Mouse (Mus musculus): ENCODE measurements around the gene Pcsk4.
A peak's percentile ranks its signal among the peaks of the same experiment; 100 is the strongest.

Gene Pcsk4

DNA sequence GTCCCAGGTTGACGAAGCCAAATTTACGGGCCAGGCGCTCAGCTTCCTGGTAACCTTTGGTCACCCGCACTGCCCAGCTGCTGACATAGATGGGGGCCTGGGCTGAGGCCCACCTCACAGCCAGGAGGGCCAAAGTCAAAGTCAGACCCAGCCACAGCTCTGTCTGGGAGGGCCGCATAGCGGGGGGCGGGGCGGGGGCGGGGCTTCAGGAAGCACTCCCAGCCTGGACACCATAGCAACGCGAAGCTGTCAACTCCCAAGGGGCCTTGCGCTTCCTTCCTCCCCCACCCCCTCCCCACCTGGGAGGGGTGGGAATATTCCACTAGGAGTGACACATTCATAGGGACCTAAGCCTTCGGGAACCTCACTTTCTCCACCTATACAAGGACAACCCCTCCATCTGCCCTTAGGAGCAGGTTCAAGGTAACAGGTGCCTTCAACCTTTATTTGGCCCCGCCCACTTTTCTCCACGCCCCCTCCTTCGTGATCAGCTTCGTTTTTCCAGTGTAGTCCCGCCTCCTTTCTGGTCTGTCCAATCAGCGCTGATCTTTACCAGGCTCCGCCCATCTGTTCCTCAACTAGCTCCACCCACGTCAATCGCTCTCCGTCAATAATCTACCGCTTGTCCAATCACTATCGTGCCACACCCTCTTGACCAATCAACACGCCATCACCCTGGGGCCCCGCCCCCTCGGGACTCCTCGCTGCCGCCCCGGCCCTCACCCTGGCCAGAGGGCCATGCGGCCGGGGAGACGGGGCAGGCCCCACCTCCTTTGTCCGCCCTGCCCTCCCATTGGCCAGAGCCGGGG lies at the start of gene Pcsk4, which contains the start of gene Reep6:
TSS of gene Pcsk4 (minus strand) at position 226 of the 809 bp plus-strand sequence.
TSS of gene Reep6 (plus strand) at position 681 of the 809 bp plus-strand sequence.
- peak; percentile 95 to 97 for DNase-seq (ENCODE audit: low spot score in 2 of 2)

DNA sequence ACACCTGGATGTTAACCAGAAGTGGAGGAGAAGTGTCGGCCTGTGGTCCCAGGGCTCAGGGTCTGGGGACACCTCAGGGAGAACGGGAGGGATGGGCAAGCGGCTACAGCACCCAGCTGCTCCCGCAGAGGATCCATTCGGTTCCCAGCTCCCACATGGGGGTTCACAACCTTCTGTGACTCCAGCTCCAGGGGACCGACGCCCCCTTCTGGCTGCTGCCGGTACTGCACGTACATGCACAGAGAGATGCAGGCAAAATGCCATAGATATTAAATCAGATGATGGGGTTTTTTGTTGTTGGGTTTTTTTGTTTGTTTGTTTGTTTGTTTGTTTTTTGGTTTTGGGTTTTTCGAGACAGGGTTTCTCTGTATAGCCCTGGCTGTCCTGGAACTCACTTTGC lies 48.4 kb upstream of the Pcsk4 start:
- DNase-seq (ENCODE audit: low spot score in 2 of 2), result peak; percentile 52 to 84

DNA sequence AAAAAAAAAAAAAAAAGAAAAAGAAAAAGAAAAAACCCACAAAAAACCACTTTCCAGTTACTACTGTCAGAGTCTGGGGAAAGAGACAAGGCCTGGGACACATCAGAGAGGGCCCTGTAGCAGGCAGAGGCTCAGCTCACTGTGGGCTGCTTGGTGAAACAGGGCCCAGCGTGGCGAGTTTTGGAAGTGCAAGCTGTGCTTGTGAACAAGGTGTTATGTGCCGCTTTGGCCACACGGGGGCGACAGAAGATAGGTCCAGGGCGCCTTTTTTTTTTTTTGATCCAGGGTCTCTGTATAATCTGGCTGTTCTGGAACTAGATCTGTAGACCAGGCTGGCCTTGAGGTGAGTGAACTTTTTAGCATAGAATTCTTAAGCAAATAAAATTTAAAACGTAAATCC lies 46.9 kb upstream of the Pcsk4 start:
- DNase-seq (ENCODE audit: low spot score in 2 of 2), result peak; percentile 91 to 98

DNA sequence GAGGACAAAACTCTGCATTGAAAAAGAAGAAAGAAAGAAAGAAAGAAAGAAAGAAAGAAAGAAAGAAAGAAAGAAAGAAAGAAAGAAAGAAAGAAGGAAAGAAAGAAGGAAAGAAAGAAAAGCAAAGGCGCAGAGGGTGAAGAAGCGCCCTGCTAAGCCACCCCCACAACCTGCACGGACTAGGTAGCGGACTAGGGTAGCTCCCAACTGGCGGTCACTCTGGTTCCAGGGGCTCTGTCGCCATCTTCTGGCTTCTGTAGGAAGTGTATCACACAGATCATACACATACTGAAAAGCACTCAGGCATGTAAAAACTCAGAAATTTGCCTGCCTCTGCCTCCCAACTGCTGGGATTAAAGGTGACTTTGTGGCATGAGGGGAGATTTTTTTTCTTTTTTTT lies 44.8 kb upstream of the Pcsk4 start:
- DNase-seq (ENCODE audit: low spot score in 2 of 2), result peak; percentile 83 to 90

DNA sequence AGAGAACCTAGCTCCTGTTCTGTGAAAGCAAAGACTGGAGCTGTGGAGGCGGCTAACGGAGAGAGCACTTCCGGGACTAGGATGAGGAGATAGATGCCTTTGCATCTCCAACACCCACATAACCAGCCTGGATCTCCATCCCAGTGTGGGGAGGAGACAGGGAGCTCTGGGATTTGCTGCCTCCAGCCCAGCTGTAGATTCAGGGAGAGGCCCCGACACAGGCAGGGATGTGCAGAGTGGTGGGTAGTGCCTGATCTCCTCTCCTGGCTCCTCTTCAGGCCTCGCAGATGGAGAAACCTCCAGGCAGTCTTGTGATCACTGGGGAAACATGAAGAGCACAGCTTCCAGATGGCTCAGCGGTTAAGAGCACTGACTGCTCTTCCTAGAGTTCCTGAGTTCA lies 43.4 kb upstream of the Pcsk4 start:
- no peak for DNase-seq (ENCODE audit: low spot score in 2 of 2)

DNA sequence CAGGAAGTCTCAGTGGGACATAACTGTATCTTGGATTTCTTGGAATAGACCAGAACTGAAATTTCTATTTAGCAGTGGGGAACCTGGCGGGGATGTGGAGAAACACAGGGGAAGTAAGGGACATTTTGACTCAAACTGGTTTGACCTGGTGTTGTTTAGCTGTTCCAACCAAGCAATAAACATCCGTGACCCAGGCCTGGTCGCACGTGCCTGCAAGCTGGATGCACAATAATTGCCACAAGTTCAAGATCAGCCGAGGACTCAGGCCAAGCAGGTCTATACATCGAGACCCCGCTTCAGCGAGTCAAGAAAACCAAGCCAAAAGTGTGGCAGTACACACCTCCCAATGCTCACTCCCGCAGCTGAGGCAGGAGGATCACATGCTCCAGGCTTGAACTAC lies 42.7 kb upstream of the Pcsk4 start:
- DNase-seq (ENCODE audit: low spot score in 2 of 2), result no peak

DNA sequence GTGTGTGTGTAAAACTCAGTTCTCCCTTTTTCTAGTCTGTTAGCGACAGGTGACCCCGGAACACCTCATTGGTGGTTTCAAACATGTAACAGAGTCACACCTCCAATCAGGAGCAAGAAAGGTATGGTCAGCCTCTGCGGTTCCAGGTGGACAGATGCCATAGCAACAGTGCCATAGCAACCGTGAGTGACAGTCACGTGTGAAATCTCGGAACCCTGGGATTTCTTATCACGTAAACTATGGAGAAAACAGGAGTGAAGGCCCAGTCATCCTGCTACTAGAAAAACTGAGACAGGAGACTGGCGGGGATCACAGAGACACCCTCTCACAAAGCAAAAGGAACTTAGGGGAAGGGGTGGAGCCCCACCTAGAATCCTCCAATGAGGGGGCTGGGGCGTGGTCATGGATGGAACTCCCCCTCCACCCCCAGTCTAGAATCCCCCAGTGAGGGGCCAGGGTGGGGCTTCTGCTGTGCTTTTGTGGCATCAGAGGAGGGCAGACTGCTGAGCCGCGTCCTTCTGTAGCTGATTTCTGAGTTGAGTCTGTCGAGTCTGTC lies 42.2 kb upstream of the Pcsk4 start:
- DNase-seq (ENCODE audit: low spot score in 2 of 2), result peak in 1 of 2 experiments; percentile 53

DNA sequence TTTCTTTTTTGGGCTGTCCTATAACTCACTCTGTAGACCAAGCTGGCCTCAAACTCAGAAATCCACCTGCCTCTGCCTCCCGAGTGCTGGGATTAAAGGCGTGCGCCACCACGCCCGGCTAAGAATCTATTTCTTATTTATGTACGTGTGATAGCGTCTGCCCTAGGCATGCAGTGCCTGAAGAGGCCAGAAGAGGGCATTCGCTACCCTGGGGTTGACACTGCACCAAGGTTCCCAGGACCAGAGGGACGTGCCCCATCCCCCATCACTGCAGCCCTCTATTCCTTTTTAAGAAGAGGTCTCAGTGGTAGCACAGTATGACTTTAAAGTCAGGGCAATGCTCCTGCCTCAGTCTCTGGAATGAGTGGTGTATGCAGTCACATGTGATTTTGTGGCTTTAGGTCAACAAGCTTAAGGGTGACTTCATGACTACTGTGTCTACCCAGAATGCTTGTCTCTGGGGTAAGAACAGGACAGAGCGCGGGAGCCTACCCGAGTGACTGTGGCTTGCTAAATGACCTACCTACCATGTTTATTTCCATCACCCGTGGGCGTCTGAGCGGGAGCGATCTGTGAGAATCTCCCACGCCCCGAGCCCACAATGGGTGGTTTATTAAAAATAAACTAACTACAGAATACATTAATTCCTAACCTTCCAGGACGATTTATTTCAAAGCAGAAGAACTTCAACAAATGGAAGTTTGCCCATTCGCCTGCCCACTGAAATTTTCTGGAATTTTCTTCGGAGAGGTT lies 40.9 kb upstream of the Pcsk4 start:
- DNase-seq (ENCODE audit: low spot score in 2 of 2), result peak in 1 of 2 experiments; percentile 49

DNA sequence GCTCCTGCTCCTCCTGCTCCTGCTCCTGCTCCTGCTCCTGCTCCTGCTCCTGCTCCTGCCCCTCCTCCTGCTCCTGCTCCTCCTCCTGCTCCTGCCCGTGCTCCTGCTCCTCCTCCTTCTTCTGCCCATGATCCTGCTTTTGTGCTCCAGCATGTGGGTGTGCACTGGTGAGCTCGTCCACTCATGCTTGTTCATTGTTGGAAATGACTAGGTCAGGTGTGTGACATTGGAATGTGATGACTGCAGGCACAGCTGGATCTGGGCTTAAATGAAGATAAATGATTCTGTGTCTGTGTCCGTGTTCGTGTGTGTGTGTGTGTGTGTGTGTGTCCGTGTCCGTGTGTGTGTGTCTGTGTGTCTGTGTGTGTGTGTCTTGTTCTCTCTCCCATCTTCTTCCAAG lies 39.1 kb upstream of the Pcsk4 start:
- no peak for DNase-seq (ENCODE audit: low spot score in 2 of 2)

DNA sequence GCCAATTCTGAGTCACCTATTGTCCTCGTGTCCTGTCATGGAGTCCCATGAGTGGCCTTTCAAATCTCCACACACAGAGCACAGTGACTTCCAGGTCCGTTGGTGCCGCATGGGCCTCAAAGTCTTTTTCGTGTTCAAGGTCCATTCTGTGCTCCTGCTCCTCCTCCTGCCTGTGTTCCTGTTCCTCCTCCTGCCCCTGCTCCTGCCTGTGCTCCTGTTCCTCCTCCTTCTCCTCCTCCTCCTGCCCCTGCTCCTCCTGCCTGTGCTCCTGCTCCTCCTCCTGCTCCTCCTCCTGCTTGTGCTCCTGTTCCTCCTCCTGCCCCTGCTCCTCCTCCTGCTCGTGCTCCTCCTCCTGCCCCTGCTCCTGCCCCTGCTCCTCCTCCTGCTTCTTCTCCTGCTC lies 38.7 kb upstream of the Pcsk4 start:
- no peak for DNase-seq (ENCODE audit: low spot score in 2 of 2)

DNA sequence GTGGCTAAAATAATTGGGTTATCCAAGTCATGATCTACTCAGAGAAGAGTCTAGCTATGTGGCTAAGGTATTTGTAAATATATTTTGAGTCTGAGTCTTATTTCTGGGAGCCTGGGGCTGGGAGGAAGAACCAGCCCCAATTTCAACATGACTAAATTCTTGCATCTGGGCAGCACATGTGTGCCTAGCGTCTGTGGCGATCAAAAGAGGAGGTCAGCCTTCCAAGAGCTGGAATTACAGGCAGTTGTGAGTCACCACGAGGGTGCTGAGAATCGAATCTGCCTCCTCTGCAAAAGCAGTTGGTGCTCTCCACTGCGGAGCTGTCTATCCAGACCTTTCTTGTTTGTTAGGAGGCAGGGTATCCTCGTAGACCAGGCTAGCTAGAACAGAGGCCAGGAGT lies 36.4 kb upstream of the Pcsk4 start:
- no peak for DNase-seq (ENCODE audit: low spot score in 2 of 2)

DNA sequence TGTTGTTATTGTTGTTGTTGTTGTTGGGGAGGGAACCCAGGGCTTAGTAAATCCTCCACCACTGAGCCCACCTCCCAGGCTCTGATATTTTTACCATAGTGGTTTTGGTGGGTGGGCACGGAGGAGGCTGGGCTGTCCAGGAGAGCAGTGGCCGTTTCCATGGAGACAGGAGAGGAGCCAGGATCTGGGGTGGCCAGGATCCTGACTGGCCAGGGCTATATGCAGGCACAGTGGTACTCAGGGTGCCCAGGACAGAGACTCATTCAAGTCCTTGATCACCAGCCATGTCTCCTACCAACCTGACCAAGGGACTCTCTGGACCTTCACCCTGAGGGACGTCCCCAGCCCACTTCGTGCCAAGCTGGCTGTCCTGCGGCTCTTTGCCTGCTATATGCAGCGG lies 34.4 kb upstream of the Pcsk4 start:
- DNase-seq (ENCODE audit: low spot score in 2 of 2), result no peak

DNA sequence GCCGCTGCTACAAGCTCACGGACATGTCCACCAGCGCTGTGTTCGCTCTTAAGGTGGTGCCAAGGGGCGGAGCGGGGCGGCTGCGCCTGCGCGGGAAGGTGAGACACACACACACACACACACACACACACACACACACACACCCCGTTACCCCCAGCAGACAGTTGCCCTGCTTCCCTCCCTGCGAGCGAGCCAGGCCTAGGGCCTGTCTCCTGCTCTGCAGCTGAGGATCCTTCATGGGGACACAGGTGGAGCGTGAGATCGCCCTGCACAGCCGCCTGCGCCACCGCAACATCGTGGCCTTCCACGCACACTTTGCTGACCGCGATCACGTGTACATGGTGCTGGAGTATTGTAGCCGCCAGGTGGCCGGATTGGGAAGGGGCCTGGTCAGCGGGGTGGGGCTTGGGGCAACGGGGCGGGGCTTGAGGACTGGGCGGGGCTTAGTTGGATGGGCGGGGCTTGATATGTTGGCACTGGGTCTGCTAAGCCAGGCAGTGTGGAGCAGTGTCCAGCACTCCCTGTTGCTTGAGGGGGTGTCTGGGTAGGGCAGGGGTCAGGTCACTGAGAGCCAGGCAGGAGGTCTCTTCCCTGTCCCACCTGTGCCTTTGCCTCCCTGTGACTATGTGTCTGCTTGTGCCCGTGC lies 28.8 kb upstream of the Pcsk4 start:
- DNase-seq (ENCODE audit: low spot score in 2 of 2), result no peak

DNA sequence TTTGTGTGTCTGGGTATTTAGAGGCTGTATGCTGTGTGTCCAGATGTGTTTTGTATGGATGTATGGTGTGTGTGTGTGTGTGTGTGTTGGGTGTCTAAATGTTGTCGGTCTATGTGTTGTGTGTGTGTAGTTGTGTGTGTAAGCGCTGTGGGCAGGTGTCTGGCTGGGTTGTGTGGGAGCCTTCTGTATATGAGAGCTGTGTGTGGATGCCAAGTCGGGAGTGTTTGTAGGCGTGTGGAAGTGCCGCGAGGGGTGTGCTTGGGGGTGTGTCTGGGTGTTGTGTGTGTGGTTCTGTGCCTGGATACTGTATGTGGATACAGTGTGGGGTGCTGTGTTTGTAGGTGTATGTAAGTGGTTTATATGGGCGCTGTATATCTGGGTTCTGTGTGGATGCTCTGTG lies 28.0 kb upstream of the Pcsk4 start:
- DNase-seq (ENCODE audit: low spot score in 2 of 2), result no peak

DNA sequence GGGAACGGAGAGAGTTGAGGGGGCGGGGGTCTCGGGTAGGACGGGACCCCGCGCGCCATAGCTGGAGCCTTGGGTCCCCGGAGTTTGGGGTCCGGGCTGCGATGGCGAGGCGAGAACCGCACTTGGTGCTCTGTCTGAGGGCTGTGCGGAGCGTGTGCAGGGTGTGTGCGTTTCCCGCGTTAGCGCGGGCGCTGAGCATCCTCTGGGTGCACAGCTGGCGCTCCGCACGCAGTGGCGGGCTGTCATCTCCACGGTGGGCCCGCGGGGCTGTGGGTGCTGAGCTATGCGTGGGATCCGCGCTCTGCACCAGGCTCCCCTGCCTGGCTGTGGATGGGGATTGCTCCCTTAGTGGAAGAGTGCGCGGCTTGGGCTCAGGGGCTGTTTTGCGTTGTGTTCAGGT lies 27.4 kb upstream of the Pcsk4 start:
- no peak for DNase-seq (ENCODE audit: low spot score in 2 of 2)

DNA sequence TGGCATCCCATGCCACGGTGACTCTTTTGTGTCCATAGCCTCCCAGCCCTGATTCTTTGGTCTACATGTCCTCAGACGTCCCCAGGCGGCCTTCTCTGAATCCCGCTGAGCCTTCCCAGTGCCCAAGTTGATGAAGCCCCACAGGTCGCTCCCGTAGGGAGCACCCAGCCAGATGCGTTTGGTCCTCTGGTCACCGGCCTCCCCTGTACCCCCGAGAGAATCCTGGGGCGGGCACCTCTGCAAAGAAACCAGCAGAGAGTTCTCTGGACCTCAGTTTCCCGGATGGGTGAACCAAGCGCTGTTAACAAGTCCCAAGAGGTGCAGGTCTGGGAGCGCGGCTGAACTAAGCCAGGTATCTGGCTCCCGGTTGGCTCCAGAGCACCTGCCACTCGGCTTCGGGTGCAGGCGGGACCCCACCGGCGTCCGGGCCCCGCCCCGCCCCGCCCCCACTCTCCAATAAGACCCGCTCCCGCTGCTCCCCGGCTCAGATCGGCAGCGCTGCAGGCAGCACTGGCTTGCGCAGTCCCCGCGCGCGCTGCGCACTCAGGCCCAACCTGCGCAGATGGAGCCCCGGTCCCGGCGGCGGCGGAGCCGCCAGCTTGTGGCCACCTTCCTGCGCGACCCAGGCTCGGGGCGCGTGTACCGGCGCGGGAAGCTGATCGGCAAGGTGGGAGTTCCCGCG lies 26.8 kb upstream of the Pcsk4 start, which contains the start of gene Plk5:
TSS of gene Plk5 (plus strand) at position 459 of the 682 bp plus-strand sequence.
- DNase-seq (ENCODE audit: low spot score in 2 of 2), result no peak

DNA sequence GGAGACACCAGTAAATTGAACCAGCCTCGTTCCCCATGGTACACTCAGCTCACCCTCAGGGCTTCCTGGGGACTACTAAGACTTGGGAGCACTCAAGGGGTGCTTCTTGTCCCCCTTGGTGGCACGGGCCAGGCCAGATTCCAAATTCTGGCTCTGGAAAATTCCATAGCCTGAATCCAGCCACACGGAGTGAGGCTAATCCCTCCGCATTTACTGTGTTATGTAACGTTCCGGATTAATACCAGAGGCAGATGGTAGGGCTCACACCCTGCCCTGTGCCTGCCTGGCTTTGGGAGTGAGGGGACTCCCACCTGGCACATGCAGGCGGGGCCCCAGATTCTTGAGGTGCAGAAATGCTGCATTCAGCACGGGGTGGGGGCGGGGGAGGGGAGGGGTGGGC lies 26.1 kb upstream of the Pcsk4 start:
- DNase-seq (ENCODE audit: low spot score in 2 of 2), result no peak

DNA sequence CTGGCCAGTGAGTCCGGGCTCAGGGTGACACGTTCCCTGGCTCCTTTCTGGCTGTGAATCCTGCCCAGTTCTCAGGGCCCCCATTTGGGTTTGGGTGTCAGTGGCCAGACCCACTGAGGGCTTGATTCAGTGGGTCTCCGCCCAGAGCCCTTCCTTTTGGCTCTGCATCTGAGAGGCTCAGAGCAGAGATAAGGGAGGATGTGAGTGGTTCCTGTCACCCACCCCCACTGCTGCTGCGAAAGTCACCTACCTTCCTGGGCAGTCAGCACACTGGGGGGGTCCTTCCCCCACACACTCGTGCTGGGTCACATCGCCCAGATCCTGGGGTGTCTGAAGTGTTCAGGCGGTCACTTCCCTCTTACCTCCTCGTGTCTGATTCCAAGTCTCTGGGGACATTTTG lies 23.4 kb upstream of the Pcsk4 start:
- DNase-seq (ENCODE audit: low spot score in 2 of 2), result no peak

DNA sequence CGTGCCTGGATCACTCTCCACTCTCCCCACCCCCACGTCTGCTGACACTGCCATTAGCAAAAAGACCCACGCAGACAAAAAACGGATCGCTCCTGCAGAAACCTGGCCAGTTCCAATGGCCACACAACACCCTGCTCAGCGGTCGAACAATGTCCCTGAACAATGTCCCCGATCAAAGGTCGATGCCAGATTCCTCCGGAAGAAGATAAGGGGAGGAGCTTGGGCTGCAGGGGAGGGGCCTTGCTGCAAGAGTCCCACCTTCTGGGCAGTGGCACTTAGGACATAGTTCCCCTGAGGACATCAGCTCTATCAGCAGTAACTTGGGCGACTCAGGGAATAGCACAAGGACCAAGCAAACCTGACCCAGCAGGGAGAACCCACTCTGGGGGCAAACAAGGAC lies 22.6 kb upstream of the Pcsk4 start:
- no peak for DNase-seq (ENCODE audit: low spot score in 2 of 2)

DNA sequence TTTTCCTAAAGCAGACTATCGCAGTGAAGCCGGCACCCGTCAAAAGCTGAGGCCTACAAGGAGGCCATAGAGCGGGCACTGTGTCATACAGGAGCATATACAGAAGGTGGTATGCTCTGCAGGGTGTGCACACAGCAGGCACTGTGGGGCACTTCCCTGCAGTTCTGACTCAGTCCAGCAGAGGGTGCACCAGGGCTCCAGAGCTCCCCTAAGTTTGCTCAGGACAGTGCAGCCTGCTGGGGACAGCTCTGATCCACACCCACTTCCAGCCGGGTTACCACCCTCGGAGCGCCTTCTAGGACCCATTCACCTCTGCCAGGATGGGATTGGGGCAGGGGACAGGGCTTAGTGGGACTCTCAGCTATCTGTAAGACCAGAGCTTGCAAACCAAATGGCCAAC lies 21.0 kb upstream of the Pcsk4 start:
- peak; percentile 89 to 98 for DNase-seq (ENCODE audit: low spot score in 2 of 2)

DNA sequence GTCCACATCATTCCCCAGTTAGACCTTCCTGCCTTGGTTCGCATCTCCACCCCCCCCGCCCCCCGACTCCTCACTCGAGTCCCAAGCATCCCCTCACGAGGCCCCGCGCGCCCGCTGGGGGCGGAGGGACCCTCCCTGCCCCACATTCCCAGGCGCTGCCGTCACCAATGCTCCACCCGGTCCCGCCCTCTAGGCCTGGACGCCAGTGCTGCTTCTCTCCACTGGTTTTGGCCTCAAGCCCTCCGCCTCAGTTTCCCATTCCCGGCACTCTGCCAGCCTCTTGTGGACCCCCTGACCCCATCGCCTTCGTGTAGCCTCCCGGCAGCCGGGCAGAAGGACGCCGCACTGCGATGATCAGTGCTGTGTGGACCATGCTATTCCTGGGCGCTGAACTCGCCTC lies 19.7 kb upstream of the Pcsk4 start:
- DNase-seq (ENCODE audit: low spot score in 2 of 2), result no peak
